Mouse (Mus musculus): Measurements from ENCODE around the gene Hnrnpll.
"Not testable (repeated sequence)": the region's sequence is repeated elsewhere in the genome, so short reads cannot be mapped to it uniquely, and the experiment has no call there.

Hnrnpll gene

GRCm38 (mm10) chr17:80059731-80060130, 2.4 kb downstream of the Hnrnpll start:
- no peak for DNase-seq (ENCODE audit: low read depth, low spot score)

- no peak for DNase-seq (ENCODE audit: low read depth, low spot score)
Observed at GRCm38 (mm10) chr17:80058501-80058900, 3.6 kb downstream of the Hnrnpll start.

GRCm38 (mm10) chr17:80053931-80054734, 8.0 kb downstream of the Hnrnpll start:
- no peak for DNase-seq (ENCODE audit: low read depth, low spot score)

- no peak for DNase-seq (ENCODE audit: low read depth, low spot score)
Observed at GRCm38 (mm10) chr17:80051682-80052081, 10.5 kb downstream of the Hnrnpll start.

- not testable (repeated sequence) for DNase-seq (ENCODE audit: low read depth, low spot score)
Observed at GRCm38 (mm10) chr17:80049300-80049699, 12.8 kb downstream of the Hnrnpll start.

GRCm38 (mm10) chr17:80048230-80048629, 13.9 kb downstream of the Hnrnpll start:
- DNase-seq (ENCODE audit: low read depth, low spot score), result peak; percentile 42

- no peak for DNase-seq (ENCODE audit: low read depth, low spot score)
Observed at GRCm38 (mm10) chr17:80041739-80042138, 20.4 kb downstream of the Hnrnpll start.

- no peak for DNase-seq (ENCODE audit: low read depth, low spot score)
Observed at GRCm38 (mm10) chr17:80028675-80029074, 33.5 kb downstream of the Hnrnpll start.

- DNase-seq (ENCODE audit: low read depth, low spot score), result no peak
Observed at GRCm38 (mm10) chr17:80026189-80026936, 35.8 kb downstream of the Hnrnpll start.

GRCm38 (mm10) chr17:80022090-80022489, 40.0 kb downstream of the Hnrnpll start:
- DNase-seq (ENCODE audit: low read depth, low spot score), result peak; percentile 64

GRCm38 (mm10) chr17:80020495-80020894, 41.6 kb downstream of the Hnrnpll start:
- DNase-seq (ENCODE audit: low read depth, low spot score), result no peak

- peak; percentile 54 for DNase-seq (ENCODE audit: low read depth, low spot score)
Observed at GRCm38 (mm10) chr17:80018976-80019541, 43.1 kb downstream of the Hnrnpll start.

GRCm38 (mm10) chr17:80018239-80018975, 43.7 kb downstream of the Hnrnpll start:
- no peak for DNase-seq (ENCODE audit: low read depth, low spot score)

GRCm38 (mm10) chr17:80017389-80017788, 44.7 kb downstream of the Hnrnpll start:
- DNase-seq (ENCODE audit: low read depth, low spot score), result no peak

- not testable (repeated sequence) for DNase-seq (ENCODE audit: low read depth, low spot score)
Observed at GRCm38 (mm10) chr17:80016400-80016799, 45.7 kb downstream of the Hnrnpll start.

- no peak for DNase-seq (ENCODE audit: low read depth, low spot score)
Observed at GRCm38 (mm10) chr17:80014361-80014809, 47.7 kb downstream of the Hnrnpll start.

- peak; percentile 92 for DNase-seq (ENCODE audit: low read depth, low spot score)
Observed at GRCm38 (mm10) chr17:80009926-80010325, 52.2 kb downstream of the Hnrnpll start.

- DNase-seq (ENCODE audit: low read depth, low spot score), result peak; percentile 52
Observed at GRCm38 (mm10) chr17:80008847-80009246, 53.3 kb downstream of the Hnrnpll start.

- DNase-seq (ENCODE audit: low read depth, low spot score), result peak; percentile 85
Observed at GRCm38 (mm10) chr17:80004345-80005239, 57.5 kb downstream of the Hnrnpll start.

- not testable (repeated sequence) for DNase-seq (ENCODE audit: low read depth, low spot score)
Observed at GRCm38 (mm10) chr17:80003851-80004250, 58.3 kb downstream of the Hnrnpll start.
